Mouse (Mus musculus) embryonic facial prominence, embryonic 14.5 days (tissue): ENCODE data around the gene Tmem39a. TPM values are rescaled to one million over a fixed set of nuclear protein-coding genes. Genes with fewer than 3 reads are reported as not detected.

Source experiments
- ATAC-seq: fragments of 200-750 bp; cut with Nextera tagmentation; 2 replicates; pipeline ENCODE4 v1.8.0; 2017; ENCODE audit warnings: low read depth, moderate number of reproducible peaks, moderate TSS enrichment
- DNase-seq: peaks from one replicate; pipeline ENCODE4 v3.0.0-alpha.2; 2015; ENCODE audit warnings: low spot score
- H3K27ac ChIP-seq: fragments of 300-500 bp; sonication (generic); replicated peaks from 2 replicates; pipeline ENCODE4 v1.5.1; 2014; ENCODE audit warnings: low read depth, mild to moderate bottlenecking, low read length, moderate library complexity
- H3K27me3 ChIP-seq: fragments of 300-500 bp; sonication (generic); replicated peaks from 2 replicates; pipeline ENCODE4 v1.6.1; 2014; ENCODE audit warnings: low read length; ENCODE audit not compliant: control insufficient read depth, insufficient read depth
- H3K36me3 ChIP-seq: fragments of 300-500 bp; sonication (generic); 2 replicates; pipeline ENCODE4 v1.6.1; 2014; ENCODE audit warnings: low read length, mixed read lengths; ENCODE audit not compliant: control insufficient read depth, insufficient read depth
- H3K4me1 ChIP-seq: fragments of 300-500 bp; sonication (generic); 2 replicates; pipeline ENCODE4 v1.6.1; 2014; ENCODE audit warnings: antibody characterized with exemption, low read length; ENCODE audit not compliant: control insufficient read depth, insufficient read depth
- H3K4me2 ChIP-seq: fragments of 300-500 bp; sonication (generic); 2 replicates; pipeline ENCODE4 v1.6.1; 2014; ENCODE audit warnings: low read depth, mild to moderate bottlenecking, low read length, moderate library complexity, mixed read lengths
- H3K4me3 ChIP-seq: fragments of 300-500 bp; sonication (generic); 2 replicates; pipeline ENCODE4 v1.5.1; 2014; ENCODE audit warnings: low read depth, mild to moderate bottlenecking, low read length
- H3K9ac ChIP-seq: fragments of 300-500 bp; sonication (generic); 2 replicates; pipeline ENCODE4 v1.6.1; 2014; ENCODE audit warnings: low read depth, mild to moderate bottlenecking, low read length, moderate library complexity, mixed read lengths
- H3K9me3 ChIP-seq: fragments of 300-500 bp; sonication (generic); 2 replicates; pipeline ENCODE4 v1.6.1; 2016; ENCODE audit warnings: low read length; ENCODE audit not compliant: control insufficient read depth
- WGBS: fragments of 180-500 bp; shearing (Covaris S2); extraction: QIAGEN DNeasy Blood & Tissue Kit; methylation state at CpG from one replicate; pipeline ENCODE4 v1.1.7; 2014; 5-methylcytosine and 5-hydroxymethylcytosine counted together
- polyA plus RNA-seq: library from polyadenylated mRNA; unstranded; fragments of >200 nt; fragmentation: Nextera tagmentation; extraction: Ambion mirVana; gene quantifications from 2 replicates; pipeline ENCODE4 v1.2.1, GENCODE M21; 2014

Gene Tmem39a
- polyA plus RNA-seq, 1 experiment from 2014 or later: 148 TPM

DNA sequence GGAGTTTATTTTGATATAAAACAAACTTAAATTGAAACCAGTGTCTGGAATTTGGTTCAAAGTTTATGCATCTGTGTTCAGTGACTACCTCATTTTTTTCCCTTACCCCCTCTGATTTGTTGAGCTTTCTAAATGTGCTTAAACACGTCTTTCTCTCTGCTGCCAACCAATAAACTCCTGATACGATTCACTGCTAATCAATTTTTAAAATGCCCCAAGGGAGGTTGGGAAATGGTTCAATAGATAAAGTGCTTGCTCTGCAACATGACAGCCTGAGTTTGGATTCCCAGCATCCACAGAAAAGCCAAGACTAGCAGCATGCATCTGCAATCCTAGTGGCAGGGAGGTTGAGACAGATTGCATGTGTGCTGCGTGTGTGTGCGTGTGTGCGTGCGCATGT lies 55.1 kb downstream of the Tmem39a start:
- Histone ChIP-seq H3K4me1 (peaks cover 8% of the 10 kb centered on the region; the same call in 1 of the 2 replicates), H3K4me2 (no peak overlapping the region), H3K9me3 (0 out of 2 replicates have a peak, but pooled peaks cover 10% of the 10 kb centered on the region), H3K4me3 (no peak overlapping the region), H3K36me3 (peaks cover 38% of the 10 kb centered on the region), H3K9ac (no peak overlapping the region), H3K27ac (no peak overlapping the region), H3K27me3 (no peaks in the 10 kb centered on the region)
- no peak for DNase-seq
- 76% methylated on average over 6 of the region's 6 CpGs for WGBS
- no peak for ATAC-seq

DNA sequence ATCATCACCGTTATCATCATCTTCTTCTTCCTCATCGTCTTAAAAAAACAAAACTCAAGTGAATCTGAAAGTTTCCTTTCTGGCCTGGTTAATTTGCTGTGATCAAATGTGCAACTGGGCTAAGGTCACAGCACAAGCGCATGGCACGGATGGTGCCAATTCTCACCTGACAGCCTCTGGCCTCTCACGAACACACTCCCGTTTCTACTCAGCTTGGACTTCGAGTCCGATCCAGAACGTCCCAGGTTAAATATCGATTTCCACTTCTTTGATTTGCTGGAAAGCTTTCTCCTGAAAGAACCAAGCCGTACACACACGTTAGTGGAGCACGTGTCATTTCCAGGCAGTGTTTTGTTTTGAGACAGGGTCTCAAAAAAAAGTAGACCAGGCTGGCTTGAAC lies 59.5 kb downstream of the Tmem39a start:
- no peak overlapping the region for H3K4me2 ChIP-seq
- no peak for DNase-seq
- no peak overlapping the region for H3K9ac ChIP-seq
- 0 out of 2 replicates have a peak, but pooled peaks cover under 1% of the 10 kb centered on the region for H3K4me1 ChIP-seq
- no peak overlapping the region for H3K27ac ChIP-seq
- H3K9me3 ChIP-seq: no peaks in the 10 kb centered on the region
- no peaks in the 10 kb centered on the region for H3K27me3 ChIP-seq
- H3K36me3 ChIP-seq: peaks cover 15% of the 10 kb centered on the region
- WGBS: 92% methylated on average over 13 of the region's 13 CpGs
- ATAC-seq: no peak
- no peak overlapping the region for H3K4me3 ChIP-seq

DNA sequence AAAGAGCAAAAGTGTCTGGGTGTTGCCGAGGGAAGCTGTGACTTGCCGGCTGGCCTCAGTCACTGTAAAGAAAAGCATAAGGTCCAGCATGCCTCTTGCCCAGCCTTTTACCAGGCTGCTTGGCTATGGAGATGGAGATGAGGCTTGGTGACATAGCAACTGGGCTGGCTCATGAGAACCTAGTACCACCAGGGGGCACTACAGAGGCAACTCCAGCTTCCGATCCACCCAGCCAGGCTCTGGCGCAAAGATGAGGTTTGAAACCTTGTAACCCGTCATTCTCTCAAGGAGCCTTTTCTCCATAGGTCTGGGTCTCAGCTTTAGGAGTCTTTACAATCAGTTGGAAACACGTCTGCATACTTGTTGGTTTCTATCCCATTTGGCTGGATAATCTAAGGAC lies 60.6 kb downstream of the Tmem39a start:
- Histone ChIP-seq H3K4me3 (no peak overlapping the region), H3K27me3 (no peaks in the 10 kb centered on the region), H3K4me2 (no peak overlapping the region), H3K36me3 (peaks cover 16% of the 10 kb centered on the region), H3K9ac (no peak overlapping the region), H3K9me3 (no peaks in the 10 kb centered on the region), H3K4me1 (no peaks in the 10 kb centered on the region), H3K27ac (no peak overlapping the region)
- ATAC-seq (0 out of 2 replicates have a peak, but pooled peaks have one; percentile 50), DNase-seq (peak; percentile 79)
- 24% methylated on average over 6 of the region's 6 CpGs for WGBS

DNA sequence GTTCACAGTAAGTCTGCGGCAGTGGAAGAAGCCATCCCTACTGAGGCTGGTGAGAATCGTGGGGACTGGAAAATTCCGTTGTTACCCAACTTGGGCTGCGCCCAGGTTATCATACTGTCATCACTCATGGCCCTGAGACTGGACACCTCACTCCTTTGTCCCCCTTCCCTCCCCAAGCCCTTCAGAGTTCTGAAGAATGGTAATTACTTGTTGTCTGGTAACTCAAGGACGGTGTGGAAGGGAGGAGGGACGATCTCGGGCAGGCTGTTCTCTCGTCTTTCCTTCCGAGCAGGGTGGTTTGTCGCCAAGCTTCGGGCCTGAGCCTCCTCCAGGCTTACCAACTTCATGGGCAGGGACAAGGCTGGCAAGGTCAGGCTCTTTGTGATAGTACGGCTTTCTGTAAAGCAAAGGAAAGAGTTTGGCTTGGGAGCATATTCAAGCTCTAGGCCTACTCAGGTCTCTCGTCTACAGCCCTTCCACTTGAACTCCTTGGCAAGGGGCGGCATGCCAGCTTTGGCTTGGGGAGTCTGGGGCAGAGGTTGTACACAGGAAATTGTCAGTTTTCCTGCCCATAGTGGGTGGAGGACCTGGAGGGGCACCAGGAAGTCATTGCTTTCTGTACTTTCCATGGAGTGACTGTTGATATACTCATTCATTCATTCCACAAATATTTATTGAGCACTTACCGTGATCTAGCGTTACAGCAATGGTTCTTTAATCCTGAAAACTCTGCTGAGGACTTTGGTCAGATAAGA lies 62.4 kb downstream of the Tmem39a start:
- no peak overlapping the region for H3K27ac ChIP-seq
- DNase-seq: no peak

DNA sequence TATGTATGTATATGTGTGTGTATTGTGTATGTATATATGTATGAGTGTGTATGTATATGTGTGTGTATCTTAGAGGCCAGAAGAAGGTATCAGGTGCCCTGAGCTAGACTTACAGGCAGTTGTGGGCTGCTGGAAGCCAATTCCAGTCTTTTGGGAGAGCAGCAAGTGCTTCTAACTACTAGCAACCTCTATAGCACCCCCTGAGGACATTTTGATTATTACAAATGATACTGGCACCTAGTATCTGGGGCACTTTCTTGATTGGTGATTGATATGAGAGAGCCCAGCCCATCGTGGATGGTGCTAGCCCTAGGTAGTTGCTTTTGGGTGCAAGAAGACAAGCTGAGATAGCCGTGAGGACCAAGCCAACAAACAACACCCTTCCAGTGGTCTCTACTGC lies 63.8 kb downstream of the Tmem39a start:
- Histone ChIP-seq H3K9ac (no peak overlapping the region), H3K4me3 (no peak overlapping the region), H3K4me1 (no peaks in the 10 kb centered on the region), H3K36me3 (peaks cover 31% of the 10 kb centered on the region), H3K27ac (no peak overlapping the region), H3K4me2 (no peak overlapping the region), H3K9me3 (no peaks in the 10 kb centered on the region), H3K27me3 (no peaks in the 10 kb centered on the region)
- DNase-seq (no peak), ATAC-seq (no peak)
- 70% methylated on average over 2 of the region's 2 CpGs for WGBS

More for the DNA sequence above, 62.4 kb downstream of the Tmem39a start:
- peaks cover 31% of the 10 kb centered on the region for H3K36me3 ChIP-seq
- H3K9me3 ChIP-seq: no peaks in the 10 kb centered on the region
- ATAC-seq: no peak
- no peaks in the 10 kb centered on the region for H3K4me1 ChIP-seq
- H3K4me3 ChIP-seq: no peak overlapping the region
- no peak overlapping the region for H3K4me2 ChIP-seq
- H3K9ac ChIP-seq: no peak overlapping the region
- H3K27me3 ChIP-seq: no peaks in the 10 kb centered on the region
- WGBS: 90% methylated on average over 16 of the region's 16 CpGs

DNA sequence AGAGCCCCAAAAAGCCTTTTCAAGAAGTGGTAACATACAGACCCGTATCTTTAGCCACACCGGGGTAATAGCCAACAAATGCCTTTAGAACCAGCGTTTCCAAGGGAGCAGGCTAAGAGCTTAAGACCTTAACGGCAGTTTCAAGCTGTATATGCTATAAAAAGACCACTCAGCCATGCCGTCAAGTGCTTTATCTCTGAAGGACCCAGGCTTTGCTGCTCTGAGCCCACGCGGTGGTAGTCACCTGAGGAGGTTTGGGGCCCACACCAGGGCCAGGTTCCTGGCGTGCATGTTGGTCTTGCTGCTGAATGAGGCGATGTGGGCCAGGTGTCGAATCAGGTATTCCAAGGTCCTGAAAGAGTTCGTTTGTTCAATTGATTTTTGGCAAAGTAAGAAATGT lies 65.8 kb downstream of the Tmem39a start:
- no peak overlapping the region for H3K27ac ChIP-seq
- H3K4me3 ChIP-seq: no peak overlapping the region

DNA sequence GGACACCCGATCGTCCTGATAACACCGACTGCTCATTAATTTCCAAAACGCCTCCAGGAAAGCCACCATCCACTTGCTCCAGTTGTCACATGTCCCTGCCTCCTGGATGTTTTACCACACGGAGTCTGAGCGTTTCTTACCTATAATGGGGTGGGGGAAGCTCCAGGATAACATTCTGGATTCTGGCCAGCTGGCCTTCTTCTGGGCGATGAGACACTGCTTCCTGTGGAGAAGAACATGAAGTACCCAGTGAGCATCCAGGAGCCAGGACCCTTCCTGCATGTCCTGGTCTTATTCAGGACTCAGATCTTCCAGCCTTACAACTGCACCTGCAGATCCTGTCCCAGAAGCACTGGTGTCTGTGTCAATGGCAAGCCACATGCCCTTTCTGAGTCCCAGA lies 66.9 kb downstream of the Tmem39a start:
- Histone ChIP-seq H3K27ac (no peak overlapping the region), H3K27me3 (no peaks in the 10 kb centered on the region), H3K36me3 (peaks cover 20% of the 10 kb centered on the region; the same call in 1 of the 2 replicates), H3K9me3 (no peaks in the 10 kb centered on the region), H3K4me1 (no peaks in the 10 kb centered on the region), H3K9ac (no peak overlapping the region), H3K4me2 (no peak overlapping the region), H3K4me3 (no peak overlapping the region)
- 90% methylated on average over 7 of the region's 7 CpGs for WGBS
- DNase-seq (no peak), ATAC-seq (no peak)

More for the DNA sequence above, 65.8 kb downstream of the Tmem39a start:
- Histone ChIP-seq H3K9me3 (no peaks in the 10 kb centered on the region), H3K4me2 (no peak overlapping the region), H3K9ac (no peak overlapping the region), H3K36me3 (peaks cover 23% of the 10 kb centered on the region; the same call in 1 of the 2 replicates), H3K4me1 (no peaks in the 10 kb centered on the region), H3K27me3 (no peaks in the 10 kb centered on the region)
- ATAC-seq: no peak
- no peak for DNase-seq
- WGBS: 89% methylated on average over 11 of the region's 11 CpGs

DNA sequence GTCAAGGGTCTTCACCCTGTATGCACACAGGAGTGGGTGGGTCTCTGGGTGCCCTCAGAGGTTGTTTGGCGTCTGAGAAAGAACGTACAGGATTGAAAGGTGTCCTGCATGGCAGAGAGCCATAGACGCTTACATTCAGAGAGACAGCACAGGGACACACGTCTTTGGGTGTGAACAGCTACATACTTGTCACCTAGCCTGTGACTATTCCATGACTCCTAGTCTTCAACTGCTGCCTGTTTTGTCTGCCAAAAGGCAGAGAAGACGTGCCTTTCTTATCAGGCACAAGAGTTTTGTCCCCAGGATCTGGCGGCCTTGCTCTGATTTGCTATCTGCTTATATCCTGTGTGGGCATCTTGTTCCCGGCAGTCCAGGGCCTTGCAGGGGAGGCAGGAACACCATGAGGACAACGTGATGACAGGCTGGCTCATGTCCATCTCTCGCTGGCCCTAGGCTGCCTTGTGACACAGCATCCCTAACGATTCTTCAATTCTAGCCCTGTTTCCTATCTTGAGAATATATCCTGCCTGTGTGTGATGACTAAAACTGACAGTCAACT lies 67.4 kb downstream of the Tmem39a start:
- no peak for ATAC-seq
- no peak overlapping the region for H3K4me2 ChIP-seq
- no peak overlapping the region for H3K4me3 ChIP-seq
- no peaks in the 10 kb centered on the region for H3K4me1 ChIP-seq
- DNase-seq: no peak
- H3K27me3 ChIP-seq: no peaks in the 10 kb centered on the region
- peaks cover 17% of the 10 kb centered on the region; the same call in 1 of the 2 replicates for H3K36me3 ChIP-seq
- H3K27ac ChIP-seq: no peak overlapping the region
- no peak overlapping the region for H3K9ac ChIP-seq
- no peaks in the 10 kb centered on the region for H3K9me3 ChIP-seq
- WGBS: 74% methylated on average over 10 of the region's 10 CpGs
